In the genomic region with DNA sequence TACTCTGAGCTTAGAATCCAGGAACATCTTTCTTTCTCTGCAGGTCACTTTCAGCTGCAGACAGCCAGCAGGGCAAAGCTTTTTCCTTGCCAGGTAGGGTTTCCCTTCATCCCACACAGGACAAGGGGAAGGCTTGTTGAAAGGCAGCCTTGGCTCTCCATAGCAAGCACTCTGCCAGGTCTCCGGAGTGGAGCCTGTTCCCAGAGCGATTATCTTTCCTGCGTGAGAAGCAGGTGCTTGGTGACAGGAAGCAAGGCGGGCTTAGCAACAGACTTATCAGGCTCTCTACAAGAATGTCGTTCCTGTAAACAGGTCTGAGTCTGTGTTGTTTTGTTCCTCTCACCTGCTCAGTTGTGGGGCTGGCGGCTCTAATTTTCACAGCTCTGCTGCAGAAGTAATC, we compare ENCODE assay signal across 14 mouse cellular contexts.
DNase-seq lines count a peak whose midpoint lies in the region; ATAC-seq lines count a peak whose summit lies in the region.
"Had no signal": no experiment of that assay in that cellular context is flagged by ENCODE, and none has a peak within 500 bp of the region (broad histone marks: within the 10 kb centered on the region; RNA-seq: fewer than 3 reads in every experiment).

No protein-coding gene starts in this region.

- no peaks in the 10 kb centered on the region for H3K36me3 ChIP-seq in heart, embryonic 10.5 days
- H3K36me3 ChIP-seq in embryonic facial prominence, embryonic 14.5 days (ENCODE audit: control insufficient read depth, insufficient read depth, low read length) = no peaks in the 10 kb centered on the region
- no peaks in the 10 kb centered on the region for H3K36me3 ChIP-seq in heart, embryonic 16.5 days (ENCODE audit: control insufficient read depth, insufficient read depth)
- H3K36me3 ChIP-seq in liver, embryonic 11.5 days (ENCODE audit: control insufficient read depth, insufficient read depth, low read length) = no peaks in the 10 kb centered on the region
- H3K36me3 ChIP-seq: limb, embryonic 12.5 days had no signal

- H3K27me3 ChIP-seq in heart, embryonic 10.5 days (ENCODE audit: insufficient read depth, poor library complexity, severe bottlenecking) = 0 out of 2 replicates have a peak, but pooled peaks cover 5% of the 10 kb centered on the region
- H3K27me3 ChIP-seq in embryonic facial prominence, embryonic 14.5 days (replicated peaks; ENCODE audit: control insufficient read depth, insufficient read depth, low read length) = no peaks in the 10 kb centered on the region
- no peaks in the 10 kb centered on the region for H3K27me3 ChIP-seq in heart, embryonic 16.5 days (ENCODE audit: control insufficient read depth, insufficient read depth, low read length)
- H3K27me3 ChIP-seq in liver, embryonic 11.5 days (replicated peaks; ENCODE audit: control insufficient read depth, insufficient read depth, low read length) = no peaks in the 10 kb centered on the region
- H3K27me3 ChIP-seq: limb, embryonic 12.5 days had no signal

- H3K4me1 ChIP-seq in heart, embryonic 10.5 days = peaks cover 19% of the 10 kb centered on the region
- H3K4me1 ChIP-seq in embryonic facial prominence, embryonic 14.5 days (ENCODE audit: control insufficient read depth, insufficient read depth, low read length) = peaks cover 3% of the 10 kb centered on the region
- H3K4me1 ChIP-seq in heart, embryonic 16.5 days (ENCODE audit: control insufficient read depth, insufficient read depth, low read length) = peaks cover 11% of the 10 kb centered on the region
- H3K4me1 ChIP-seq in liver, embryonic 11.5 days (replicated peaks; ENCODE audit: control insufficient read depth, insufficient read depth, low read length) = no peaks in the 10 kb centered on the region

- H3K9ac ChIP-seq in embryonic facial prominence, embryonic 14.5 days (ENCODE audit: low read depth, low read length) = no peak overlapping the region
- no peak overlapping the region; the same call in 1 of the 2 replicates for H3K9ac ChIP-seq in heart, embryonic 16.5 days (ENCODE audit: low read length)
- no peak overlapping the region for H3K9ac ChIP-seq in liver, embryonic 11.5 days (ENCODE audit: low read depth, low read length)
- H3K9ac ChIP-seq: limb, embryonic 12.5 days had no signal

- 9% methylated on average over 6 of the region's 6 CpGs for WGBS in heart, embryonic 10.5 days
- WGBS in embryonic facial prominence, embryonic 14.5 days = 46% methylated on average over 6 of the region's 6 CpGs
- WGBS in heart, embryonic 16.5 days = 8% methylated on average over 6 of the region's 6 CpGs
- 20% methylated on average over 6 of the region's 6 CpGs for WGBS in liver, embryonic 11.5 days

- peak; percentile 83 for ATAC-seq in embryonic facial prominence, embryonic 14.5 days (ENCODE audit: low read depth)
- peak; percentile 41 for ATAC-seq in heart, embryonic 16.5 days (replicated peaks; ENCODE audit: extremely low read depth, insufficient read depth, low FRiP score)
- ATAC-seq in erythroblast, adult 5-6 weeks (replicated peaks; ENCODE audit: low FRiP score, poor library complexity, severe bottlenecking) = no peak
- ATAC-seq in liver, embryonic 11.5 days (replicated peaks; ENCODE audit: low FRiP score) = no peak

- peak; percentile 94 for DNase-seq in heart, adult 11 months
- no peak for DNase-seq in heart, embryonic 10.5 days (ENCODE audit: low spot score)
- DNase-seq in cerebellum, adult 11-12 months = peak; percentile 16
- peak; percentile 70 for DNase-seq in embryonic facial prominence, embryonic 14.5 days (ENCODE audit: low spot score)
- DNase-seq in thymus, postnatal 0 days (ENCODE audit: low spot score) = no peak
- no peak for DNase-seq in liver, embryonic 11.5 days (ENCODE audit: low spot score)
- DNase-seq: adrenal gland, postnatal 10 days; embryo, embryonic 11 days; gastrocnemius, postnatal 36 days; kidney, postnatal 4 days; lung, postnatal 10 days had no signal

- H3K4me2 ChIP-seq in embryonic facial prominence, embryonic 14.5 days (ENCODE audit: low read depth, low read length) = no peak overlapping the region
- H3K4me2 ChIP-seq in heart, embryonic 16.5 days (ENCODE audit: low read depth, low read length) = peak overlapping the region; percentile 38; the same call in 1 of the 2 replicates
- no peak overlapping the region for H3K4me2 ChIP-seq in liver, embryonic 11.5 days
- H3K4me2 ChIP-seq: limb, embryonic 12.5 days had no signal

- H3K4me3 ChIP-seq in heart, embryonic 10.5 days = no peak overlapping the region
- H3K4me3 ChIP-seq in embryonic facial prominence, embryonic 14.5 days (ENCODE audit: low read depth, low read length) = no peak overlapping the region
- no peak overlapping the region for H3K4me3 ChIP-seq in heart, embryonic 16.5 days (ENCODE audit: low read length)
- no peak overlapping the region for H3K4me3 ChIP-seq in liver, embryonic 11.5 days (ENCODE audit: low read depth, low read length)
- H3K4me3 ChIP-seq: limb, embryonic 12.5 days had no signal

- H3K9me3 ChIP-seq in heart, embryonic 10.5 days = no peaks in the 10 kb centered on the region
- no peaks in the 10 kb centered on the region for H3K9me3 ChIP-seq in embryonic facial prominence, embryonic 14.5 days (ENCODE audit: control insufficient read depth, low read length)
- H3K9me3 ChIP-seq in heart, embryonic 16.5 days (replicated peaks; ENCODE audit: control insufficient read depth, low read length) = no peaks in the 10 kb centered on the region
- H3K9me3 ChIP-seq in liver, embryonic 11.5 days (ENCODE audit: control insufficient read depth, low read length) = no peaks in the 10 kb centered on the region
- H3K9me3 ChIP-seq: limb, embryonic 12.5 days had no signal

- no peak overlapping the region for H3K27ac ChIP-seq in heart, embryonic 10.5 days
- H3K27ac ChIP-seq in embryonic facial prominence, embryonic 14.5 days (replicated peaks; ENCODE audit: low read depth, low read length) = no peak overlapping the region
- no peak overlapping the region for H3K27ac ChIP-seq in heart, embryonic 16.5 days (ENCODE audit: low read length)
- H3K27ac ChIP-seq in liver, embryonic 11.5 days (ENCODE audit: low read depth, low read length) = no peak overlapping the region
- H3K27ac ChIP-seq: limb, embryonic 12.5 days had no signal

Comparison
In these comparisons a context has a peak if more than half of its experiments do, and no peak if none do; other contexts are left out.
1. DNase-seq: peak in heart, adult 11 months (single experiment), cerebellum, adult 11-12 months (single experiment) and embryonic facial prominence, embryonic 14.5 days (single experiment); none in heart, embryonic 10.5 days (single experiment), thymus, postnatal 0 days (single experiment) and liver, embryonic 11.5 days (single experiment).
2. ATAC-seq: peak in embryonic facial prominence, embryonic 14.5 days (single experiment) and heart, embryonic 16.5 days (single experiment); none in erythroblast, adult 5-6 weeks (single experiment) and liver, embryonic 11.5 days (single experiment).